Mouse (Mus musculus) embryonic facial prominence, embryonic 14.5 days (tissue): ENCODE measurements around the gene Thsd7a. TPM values are rescaled to one million over a fixed set of nuclear protein-coding genes. Genes with fewer than 3 reads are reported as not detected.

Experiments
- ATAC-seq: fragments of 200-750 bp; cut with Nextera tagmentation; 2 replicates; pipeline ENCODE4 v1.8.0; 2017; ENCODE audit warnings: low read depth, moderate number of reproducible peaks, moderate TSS enrichment
- DNase-seq: peaks from one replicate; pipeline ENCODE4 v3.0.0-alpha.2; 2015; ENCODE audit warnings: low spot score
- H3K27ac ChIP-seq: fragments of 300-500 bp; sonication (generic); replicated peaks from 2 replicates; pipeline ENCODE4 v1.5.1; 2014; ENCODE audit warnings: low read depth, mild to moderate bottlenecking, low read length, moderate library complexity
- H3K27me3 ChIP-seq: fragments of 300-500 bp; sonication (generic); replicated peaks from 2 replicates; pipeline ENCODE4 v1.6.1; 2014; ENCODE audit warnings: low read length; ENCODE audit not compliant: control insufficient read depth, insufficient read depth
- H3K36me3 ChIP-seq: fragments of 300-500 bp; sonication (generic); 2 replicates; pipeline ENCODE4 v1.6.1; 2014; ENCODE audit warnings: low read length, mixed read lengths; ENCODE audit not compliant: control insufficient read depth, insufficient read depth
- H3K4me1 ChIP-seq: fragments of 300-500 bp; sonication (generic); 2 replicates; pipeline ENCODE4 v1.6.1; 2014; ENCODE audit warnings: antibody characterized with exemption, low read length; ENCODE audit not compliant: control insufficient read depth, insufficient read depth
- H3K4me2 ChIP-seq: fragments of 300-500 bp; sonication (generic); 2 replicates; pipeline ENCODE4 v1.6.1; 2014; ENCODE audit warnings: low read depth, mild to moderate bottlenecking, low read length, moderate library complexity, mixed read lengths
- H3K4me3 ChIP-seq: fragments of 300-500 bp; sonication (generic); 2 replicates; pipeline ENCODE4 v1.5.1; 2014; ENCODE audit warnings: low read depth, mild to moderate bottlenecking, low read length
- H3K9ac ChIP-seq: fragments of 300-500 bp; sonication (generic); 2 replicates; pipeline ENCODE4 v1.6.1; 2014; ENCODE audit warnings: low read depth, mild to moderate bottlenecking, low read length, moderate library complexity, mixed read lengths
- H3K9me3 ChIP-seq: fragments of 300-500 bp; sonication (generic); 2 replicates; pipeline ENCODE4 v1.6.1; 2016; ENCODE audit warnings: low read length; ENCODE audit not compliant: control insufficient read depth
- WGBS: fragments of 180-500 bp; shearing (Covaris S2); extraction: QIAGEN DNeasy Blood & Tissue Kit; methylation state at CpG from one replicate; pipeline ENCODE4 v1.1.7; 2014; 5-methylcytosine and 5-hydroxymethylcytosine counted together
- polyA plus RNA-seq: library from polyadenylated mRNA; unstranded; fragments of >200 nt; fragmentation: Nextera tagmentation; extraction: Ambion mirVana; gene quantifications from 2 replicates; pipeline ENCODE4 v1.2.1, GENCODE M21; 2014

The Thsd7a gene
- polyA plus RNA-seq, 1 experiment from 2014 or later, result 4.9 TPM

DNA sequence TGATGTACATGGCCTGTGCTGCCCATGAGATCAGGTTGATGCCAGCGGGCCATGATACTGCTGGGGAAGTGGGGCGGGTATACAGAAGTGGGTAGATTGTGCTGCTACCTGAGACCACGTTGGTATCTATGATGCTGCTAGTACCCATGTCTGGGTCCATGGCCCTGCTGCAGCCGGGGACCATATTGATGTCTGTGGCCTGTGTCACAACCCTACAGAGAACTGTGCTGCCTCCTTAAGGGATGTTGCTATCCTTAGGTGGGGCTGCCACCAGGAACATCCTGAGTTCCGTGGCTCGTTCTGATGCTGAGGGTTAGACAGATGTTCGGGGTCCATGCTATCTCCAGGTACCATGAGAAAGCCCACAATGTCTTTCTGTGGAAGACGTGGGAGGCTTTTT, 33.1 kb downstream of the Thsd7a start:
- Histone ChIP-seq H3K36me3 (no peaks in the 10 kb centered on the region), H3K27me3 (no peaks in the 10 kb centered on the region), H3K27ac (no peak overlapping the region), H3K4me3 (no peak overlapping the region), H3K4me2 (no peak overlapping the region), H3K9ac (no peak overlapping the region), H3K9me3 (no peaks in the 10 kb centered on the region), H3K4me1 (no peaks in the 10 kb centered on the region)
- WGBS, result 89% methylated on average over 8 of the region's 8 CpGs
- ATAC-seq (no peak), DNase-seq (no peak)

DNA sequence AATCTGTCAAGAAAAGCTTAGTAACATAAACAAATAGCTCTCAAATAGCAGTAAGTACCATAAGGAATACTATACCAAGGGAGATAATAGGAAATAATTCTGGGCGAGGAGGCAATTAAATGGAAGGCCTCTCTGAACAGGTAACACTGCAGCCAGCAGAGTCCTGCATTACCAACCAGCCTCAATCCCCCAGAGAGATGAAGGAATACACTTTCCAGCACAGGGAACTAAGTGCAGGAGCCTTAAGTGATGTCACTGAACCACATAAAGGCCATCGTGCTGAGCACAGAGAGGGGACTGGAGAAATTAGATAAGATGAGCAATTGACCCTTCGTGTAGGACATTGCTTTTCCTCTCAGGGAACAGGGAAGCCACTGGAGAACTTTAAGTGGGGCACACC, 36.6 kb downstream of the Thsd7a start:
- Histone ChIP-seq H3K4me1 (no peaks in the 10 kb centered on the region), H3K27ac (no peak overlapping the region), H3K4me2 (no peak overlapping the region), H3K27me3 (no peaks in the 10 kb centered on the region), H3K9me3 (no peaks in the 10 kb centered on the region), H3K9ac (no peak overlapping the region), H3K4me3 (no peak overlapping the region), H3K36me3 (no peaks in the 10 kb centered on the region)
- peak; percentile 57; the same call in 1 of the 2 replicates for ATAC-seq
- 65% methylated on average over 3 of the region's 3 CpGs for WGBS
- DNase-seq, result no peak

DNA sequence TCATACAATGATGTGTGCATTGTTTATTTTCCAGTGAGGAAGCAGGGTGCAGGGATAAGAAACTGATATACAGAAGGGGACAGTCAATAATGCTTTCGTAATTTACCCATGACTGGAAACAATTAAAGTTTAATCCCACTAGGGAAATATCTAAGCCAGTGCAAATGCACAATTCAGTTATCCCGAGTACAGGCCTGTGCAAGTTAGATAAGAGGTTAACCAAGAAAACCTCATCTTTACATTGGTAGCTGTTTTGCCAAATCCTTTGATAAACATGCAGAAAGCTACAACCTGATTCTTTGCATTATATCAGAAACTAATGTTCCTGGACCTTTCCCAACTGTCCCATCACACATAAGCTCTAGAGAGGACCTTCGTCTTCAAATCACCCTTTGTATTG, 46.3 kb downstream of the Thsd7a start:
- Histone ChIP-seq H3K27ac (no peak overlapping the region), H3K4me2 (no peak overlapping the region), H3K9me3 (no peaks in the 10 kb centered on the region), H3K4me1 (no peaks in the 10 kb centered on the region), H3K27me3 (no peaks in the 10 kb centered on the region), H3K36me3 (no peaks in the 10 kb centered on the region), H3K9ac (no peak overlapping the region), H3K4me3 (no peak overlapping the region)
- no peak for ATAC-seq
- no peak for DNase-seq
- WGBS, result 50% methylated on average over 3 of the region's 3 CpGs

DNA sequence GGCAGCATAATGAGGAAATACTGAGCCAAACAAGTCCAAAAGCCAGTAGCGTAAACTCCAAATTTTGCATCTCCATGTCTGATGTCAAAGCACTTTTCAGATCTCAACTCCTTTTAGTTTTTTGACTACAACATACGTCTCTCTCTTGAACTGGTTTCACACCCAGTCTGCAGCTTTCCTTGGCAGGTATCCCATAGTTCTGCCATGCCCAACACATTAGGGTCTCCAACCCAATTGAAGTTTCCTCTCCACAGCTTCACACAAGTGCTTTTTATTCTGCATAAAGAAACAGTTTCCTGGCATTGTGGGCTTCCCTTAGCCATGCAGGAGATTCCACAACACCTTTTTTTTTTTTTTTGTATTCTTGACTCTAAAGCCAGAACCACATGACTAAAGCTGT, 50.1 kb downstream of the Thsd7a start:
- WGBS, result 71% methylated on average over 2 of the region's 2 CpGs
- no peak overlapping the region for H3K27ac ChIP-seq
- no peaks in the 10 kb centered on the region for H3K4me1 ChIP-seq
- no peak for ATAC-seq
- H3K27me3 ChIP-seq, result no peaks in the 10 kb centered on the region
- H3K9me3 ChIP-seq, result no peaks in the 10 kb centered on the region
- H3K4me3 ChIP-seq, result no peak overlapping the region
- H3K4me2 ChIP-seq, result no peak overlapping the region
- no peak overlapping the region for H3K9ac ChIP-seq
- H3K36me3 ChIP-seq, result no peaks in the 10 kb centered on the region
- no peak for DNase-seq

DNA sequence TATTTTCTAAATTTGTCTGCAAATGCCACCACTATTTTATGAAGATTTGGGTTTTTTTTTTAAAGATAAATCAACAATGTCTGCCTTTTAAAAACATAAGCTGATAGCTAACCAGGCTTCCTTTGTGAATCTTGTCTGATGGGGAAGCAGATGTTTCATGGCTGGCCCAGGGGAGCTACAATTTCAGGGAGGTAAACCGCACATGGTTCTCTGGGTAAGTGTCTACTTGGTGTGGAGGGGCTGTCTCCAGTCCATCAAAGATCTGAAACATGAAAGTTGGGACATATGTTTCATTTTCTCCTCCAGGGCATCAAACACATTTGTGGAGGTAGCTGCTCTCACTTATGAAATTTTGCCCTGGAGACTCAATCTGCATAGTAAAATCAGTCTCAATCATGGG, 55.5 kb downstream of the Thsd7a start:
- Histone ChIP-seq H3K9ac (no peak overlapping the region), H3K36me3 (no peaks in the 10 kb centered on the region), H3K4me1 (no peaks in the 10 kb centered on the region), H3K9me3 (no peaks in the 10 kb centered on the region), H3K27ac (no peak overlapping the region), H3K4me2 (no peak overlapping the region), H3K4me3 (no peak overlapping the region), H3K27me3 (no peaks in the 10 kb centered on the region)
- ATAC-seq, result no peak
- no peak for DNase-seq
- WGBS, result 55% methylated on average over 1 of the region's 1 CpGs

DNA sequence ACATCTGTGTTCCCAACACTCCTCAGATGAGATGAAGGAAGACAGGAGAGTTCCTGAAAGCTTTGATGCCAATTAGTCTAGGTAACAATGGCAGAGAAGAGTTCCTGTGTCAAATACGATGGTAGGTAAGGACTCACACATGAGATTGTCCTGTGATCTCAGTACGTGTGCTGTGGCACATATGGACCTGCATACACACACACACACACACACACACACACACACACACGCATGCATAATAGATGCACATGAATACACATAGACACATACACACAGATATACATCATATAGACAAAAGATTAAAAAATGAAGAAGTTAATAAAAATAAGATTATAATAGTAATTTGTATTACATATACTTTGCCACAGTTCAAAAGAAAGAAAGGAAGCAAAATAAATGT, 56.0 kb downstream of the Thsd7a start:
- no peak overlapping the region for H3K9ac ChIP-seq
- H3K9me3 ChIP-seq, result no peaks in the 10 kb centered on the region
- H3K36me3 ChIP-seq, result no peaks in the 10 kb centered on the region
- H3K4me3 ChIP-seq, result no peak overlapping the region
- no peaks in the 10 kb centered on the region for H3K4me1 ChIP-seq
- ATAC-seq (no peak), DNase-seq (no peak)
- no peak overlapping the region for H3K4me2 ChIP-seq
- WGBS, result 76% methylated on average over 3 of the region's 3 CpGs
- H3K27ac ChIP-seq, result no peak overlapping the region
- no peaks in the 10 kb centered on the region for H3K27me3 ChIP-seq

DNA sequence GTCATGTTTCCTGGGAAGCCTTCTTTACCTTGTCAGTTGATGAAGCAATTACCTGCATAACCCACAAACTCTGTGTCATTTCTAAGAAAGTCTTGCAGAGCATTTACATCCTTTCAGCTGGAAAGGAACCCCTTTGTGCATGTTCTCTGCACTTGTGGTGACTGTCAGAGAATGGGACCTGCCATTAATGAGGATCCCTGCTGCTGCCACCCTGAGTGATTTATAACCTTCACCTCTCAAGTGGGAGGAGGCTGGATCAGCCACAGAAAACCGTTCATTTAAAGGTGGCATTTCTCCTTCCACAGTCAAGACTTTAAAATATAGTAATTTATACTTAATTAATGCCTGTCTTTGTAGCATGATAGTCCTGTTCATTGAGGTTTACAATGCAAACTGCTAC, 99.6 kb downstream of the Thsd7a start:
- Histone ChIP-seq H3K4me2 (no peak overlapping the region), H3K27me3 (no peaks in the 10 kb centered on the region), H3K36me3 (no peaks in the 10 kb centered on the region), H3K9ac (no peak overlapping the region), H3K9me3 (no peaks in the 10 kb centered on the region), H3K4me3 (no peak overlapping the region), H3K4me1 (no peaks in the 10 kb centered on the region), H3K27ac (no peak overlapping the region)
- 36% methylated on average over 1 of the region's 1 CpGs for WGBS
- ATAC-seq, result no peak
- no peak for DNase-seq

DNA sequence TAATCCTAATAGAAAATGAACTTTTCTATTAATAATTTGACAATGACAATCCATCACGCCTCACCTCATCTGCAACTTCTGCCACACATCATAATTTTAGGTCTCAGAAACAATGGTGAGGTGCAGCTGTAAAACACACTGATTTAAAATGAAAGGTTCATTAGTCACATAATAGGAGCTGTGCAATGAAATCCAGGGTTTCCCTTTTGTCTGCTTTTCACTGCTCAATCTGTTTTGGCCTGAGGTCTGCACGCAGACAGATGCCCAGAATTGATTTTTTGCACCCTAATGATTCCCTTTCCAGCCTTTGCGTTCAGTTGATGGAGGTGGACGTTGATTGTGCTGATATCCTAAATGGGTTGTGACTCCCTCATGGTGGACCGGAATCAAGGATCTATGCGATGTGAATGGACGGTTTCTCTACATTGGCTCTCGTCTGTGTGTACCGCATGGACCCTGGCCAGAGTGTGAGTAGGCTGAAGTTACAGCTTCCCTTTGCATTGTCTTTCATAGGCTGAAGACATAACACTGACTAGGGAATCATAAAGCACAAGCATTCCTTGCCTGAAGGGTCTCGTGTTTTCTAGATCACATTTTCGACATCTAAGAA, 120.5 kb downstream of the Thsd7a start:
- 85% methylated on average over 11 of the region's 11 CpGs for WGBS

DNA sequence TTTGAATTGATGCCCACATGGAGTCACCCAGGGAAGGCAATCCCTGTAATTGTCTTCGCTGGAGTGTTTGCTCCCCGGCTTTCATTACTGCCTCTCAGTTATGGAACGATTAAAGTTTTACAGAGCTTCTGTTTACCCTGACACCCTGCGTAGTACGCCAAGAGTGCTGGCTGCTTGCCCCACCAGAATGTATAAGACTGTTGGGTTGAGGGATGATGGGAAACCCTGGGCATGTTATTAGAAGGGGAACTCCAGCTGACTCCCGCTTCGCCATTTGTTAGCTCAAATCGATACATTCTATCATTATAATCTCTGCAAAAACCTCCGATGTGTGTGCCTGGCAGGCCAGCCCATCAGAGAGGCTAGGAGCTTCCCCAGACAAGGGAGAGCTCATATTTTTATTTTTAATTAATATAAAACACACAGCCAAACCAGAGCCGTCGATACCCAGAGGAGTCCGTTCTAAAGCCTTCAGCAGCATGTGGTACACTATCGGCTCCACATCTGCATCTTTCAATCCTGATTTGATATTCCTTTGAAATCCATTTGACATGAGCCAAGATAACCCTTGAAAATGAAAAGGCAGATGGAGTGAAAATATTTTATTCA, 142.5 kb downstream of the Thsd7a start:
- no peak overlapping the region for H3K27ac ChIP-seq
- H3K27me3 ChIP-seq, result no peaks in the 10 kb centered on the region
- H3K9ac ChIP-seq, result no peak overlapping the region
- no peak overlapping the region for H3K4me3 ChIP-seq
- no peaks in the 10 kb centered on the region for H3K9me3 ChIP-seq
- WGBS, result 89% methylated on average over 13 of the region's 13 CpGs
- H3K4me1 ChIP-seq, result no peaks in the 10 kb centered on the region
- H3K4me2 ChIP-seq, result no peak overlapping the region
- ATAC-seq (no peak), DNase-seq (no peak)
- no peaks in the 10 kb centered on the region for H3K36me3 ChIP-seq

More for the DNA sequence above, 120.5 kb downstream of the Thsd7a start:
- DNase-seq (peak; percentile 3), ATAC-seq (peak; percentile 33; the same call in 1 of the 2 replicates)
- Histone ChIP-seq H3K27me3 (no peaks in the 10 kb centered on the region), H3K4me1 (no peaks in the 10 kb centered on the region), H3K9ac (no peak overlapping the region), H3K9me3 (no peaks in the 10 kb centered on the region), H3K27ac (no peak overlapping the region), H3K36me3 (no peaks in the 10 kb centered on the region), H3K4me2 (no peak overlapping the region), H3K4me3 (no peak overlapping the region)
